Mouse (Mus musculus) heart, embryonic 14.5 days (tissue): ENCODE data around the gene Gm49387. TPM values are rescaled to one million over a fixed set of nuclear protein-coding genes. Genes with fewer than 3 reads are reported as not detected.

Experiments used
- ATAC-seq: fragments of 200-750 bp; cut with Nextera tagmentation; 2 replicates; pipeline ENCODE4 v1.8.0; 2017; ENCODE audit warnings: low read depth, moderate TSS enrichment; ENCODE audit not compliant: insufficient number of reproducible peaks, insufficient read depth, low FRiP score
- H3K27ac ChIP-seq, 2 experiments: fragments of 200-500 bp in 1 of 2; fragments of 300-500 bp in 1 of 2; sonication (generic) in 1 of 2; replicated peaks in 1 of 2; 2 replicates each; pipeline ENCODE4 v1.5.1; 2012 to 2014; ENCODE audit warnings: low read depth in 2 of 2, low read length in 2 of 2, control low read depth in 1 of 2, mild to moderate bottlenecking in 1 of 2, mixed read lengths in 1 of 2; ENCODE audit not compliant: control insufficient read depth in 1 of 2, insufficient read depth in 1 of 2
- H3K27me3 ChIP-seq: fragments of 300-500 bp; sonication (generic); 2 replicates; pipeline ENCODE4 v1.6.1; 2014; ENCODE audit warnings: mild to moderate bottlenecking, low read length, control low read depth; ENCODE audit not compliant: control insufficient read depth, insufficient read depth
- H3K36me3 ChIP-seq: fragments of 300-500 bp; sonication (generic); 2 replicates; pipeline ENCODE4 v1.6.1; 2014; ENCODE audit warnings: mild to moderate bottlenecking, control low read depth, low read length, mixed read lengths; ENCODE audit not compliant: control insufficient read depth, insufficient read depth
- H3K4me1 ChIP-seq, 2 experiments: fragments of 200-500 bp in 1 of 2; fragments of 300-500 bp in 1 of 2; sonication (generic) in 1 of 2; 2 replicates each; pipeline ENCODE4 v1.6.1; 2012 to 2014; ENCODE audit warnings: low read length in 2 of 2, control low read depth in 1 of 2, mixed read lengths in 1 of 2; ENCODE audit not compliant: control insufficient read depth in 2 of 2, insufficient read depth in 2 of 2
- H3K4me2 ChIP-seq: fragments of 300-500 bp; sonication (generic); 2 replicates; pipeline ENCODE4 v1.6.1; 2014; ENCODE audit warnings: mild to moderate bottlenecking, low read length
- H3K4me3 ChIP-seq, 2 experiments: fragments of 200-500 bp in 1 of 2; fragments of 300-500 bp in 1 of 2; sonication (generic) in 1 of 2; 2 replicates each; pipeline ENCODE4 v1.5.1; 2012 to 2014; ENCODE audit warnings: low read length in 2 of 2, mild to moderate bottlenecking in 2 of 2, control low read depth in 1 of 2, low read depth in 1 of 2, moderate library complexity in 1 of 2; ENCODE audit not compliant: control insufficient read depth in 1 of 2, insufficient read depth in 1 of 2
- H3K9ac ChIP-seq: fragments of 300-500 bp; sonication (generic); 2 replicates; pipeline ENCODE4 v1.6.1; 2014; ENCODE audit warnings: mild to moderate bottlenecking, low read length
- H3K9me3 ChIP-seq: fragments of 300-500 bp; sonication (generic); 2 replicates; pipeline ENCODE4 v1.6.1; 2016; ENCODE audit warnings: low read length, control low read depth; ENCODE audit not compliant: control insufficient read depth
- WGBS: fragments of 180-500 bp; shearing (Covaris S2); extraction: QIAGEN DNeasy Blood & Tissue Kit; methylation state at CpG from one replicate; pipeline ENCODE4 v1.1.7; 2014; 5-methylcytosine and 5-hydroxymethylcytosine counted together
- polyA plus RNA-seq: library from polyadenylated mRNA; unstranded; fragments of >200 nt; fragmentation: Nextera tagmentation; extraction: Ambion mirVana; gene quantifications from 2 replicates; pipeline ENCODE4 v1.2.1, GENCODE M21; 2014

Gene Gm49387
- polyA plus RNA-seq, 1 experiment from 2014 or later: 1.8 TPM

DNA sequence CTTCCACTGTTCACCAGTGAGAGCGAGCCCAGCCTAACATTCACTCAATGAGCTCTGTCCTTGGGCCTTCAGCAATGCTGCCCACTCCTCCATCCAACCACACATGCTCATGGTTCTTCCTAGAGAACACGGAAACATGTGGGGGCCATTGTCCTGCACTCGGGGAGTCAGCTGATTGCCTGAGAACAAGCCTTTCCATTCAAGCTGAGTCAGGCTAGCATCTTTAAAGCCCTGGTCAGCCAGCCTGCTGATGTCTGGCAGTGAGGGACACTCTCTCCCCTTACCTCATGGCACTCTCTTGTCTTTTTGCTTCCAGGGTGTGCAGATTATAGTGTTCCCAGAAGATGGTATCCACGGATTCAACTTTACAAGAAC is 24.9 kb upstream of the Gm49387 start:
- H3K9ac ChIP-seq: no peak overlapping the region
- WGBS: 79% methylated on average over 4 of the region's 4 CpGs
- H3K4me3 ChIP-seq: no peak overlapping the region
- no peak for ATAC-seq
- H3K4me1 ChIP-seq: peaks cover 49 to 56% of the 10 kb centered on the region in 2 experiments
- H3K27ac ChIP-seq: no peak overlapping the region
- H3K4me2 ChIP-seq: no peak overlapping the region
- H3K36me3 ChIP-seq: peaks cover 18% of the 10 kb centered on the region
- no peaks in the 10 kb centered on the region for H3K27me3 ChIP-seq
- H3K9me3 ChIP-seq: no peaks in the 10 kb centered on the region

DNA sequence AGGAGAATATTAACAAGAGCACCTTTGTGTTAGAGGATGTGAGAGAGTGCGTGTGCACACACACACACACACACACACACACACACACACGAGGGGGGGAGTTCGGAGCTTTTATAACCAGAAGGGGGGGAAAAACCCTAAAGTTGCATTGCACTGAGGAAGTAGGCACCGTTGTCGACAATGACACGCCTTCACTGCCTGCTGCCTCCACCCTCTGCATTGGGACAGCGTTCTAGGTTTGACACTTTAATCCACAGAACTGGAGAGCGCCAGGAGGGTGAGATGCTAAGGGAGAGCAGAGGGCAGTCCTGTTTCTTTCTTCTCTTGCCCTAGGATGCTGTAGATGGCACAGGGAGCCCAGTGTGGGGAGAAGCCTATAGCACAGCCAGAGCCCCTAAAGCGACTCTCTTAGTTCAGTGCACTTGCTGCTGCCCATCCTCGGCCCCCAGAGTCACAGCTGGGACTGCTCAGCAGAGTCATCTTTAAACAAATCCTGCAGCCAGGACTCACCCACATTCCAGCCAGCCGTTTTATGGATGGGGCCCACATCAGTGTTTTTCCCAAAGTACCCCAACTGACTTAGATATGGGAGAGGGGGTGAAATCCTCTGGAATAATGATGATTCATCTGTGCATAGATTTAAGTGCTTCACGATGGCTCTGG is 24.4 kb upstream of the Gm49387 start:
- Histone ChIP-seq H3K27ac (peak overlapping the region in 1 of 2 experiments; percentile 95; a peak in 1 of 4 replicates), H3K27me3 (no peaks in the 10 kb centered on the region), H3K36me3 (peaks cover 18% of the 10 kb centered on the region), H3K4me2 (no peak overlapping the region), H3K4me1 (peaks cover 52 to 58% of the 10 kb centered on the region in 2 experiments), H3K4me3 (no peak overlapping the region), H3K9ac (no peak overlapping the region), H3K9me3 (no peaks in the 10 kb centered on the region)
- 52% methylated on average over 12 of the region's 12 CpGs for WGBS
- no peak for ATAC-seq

DNA sequence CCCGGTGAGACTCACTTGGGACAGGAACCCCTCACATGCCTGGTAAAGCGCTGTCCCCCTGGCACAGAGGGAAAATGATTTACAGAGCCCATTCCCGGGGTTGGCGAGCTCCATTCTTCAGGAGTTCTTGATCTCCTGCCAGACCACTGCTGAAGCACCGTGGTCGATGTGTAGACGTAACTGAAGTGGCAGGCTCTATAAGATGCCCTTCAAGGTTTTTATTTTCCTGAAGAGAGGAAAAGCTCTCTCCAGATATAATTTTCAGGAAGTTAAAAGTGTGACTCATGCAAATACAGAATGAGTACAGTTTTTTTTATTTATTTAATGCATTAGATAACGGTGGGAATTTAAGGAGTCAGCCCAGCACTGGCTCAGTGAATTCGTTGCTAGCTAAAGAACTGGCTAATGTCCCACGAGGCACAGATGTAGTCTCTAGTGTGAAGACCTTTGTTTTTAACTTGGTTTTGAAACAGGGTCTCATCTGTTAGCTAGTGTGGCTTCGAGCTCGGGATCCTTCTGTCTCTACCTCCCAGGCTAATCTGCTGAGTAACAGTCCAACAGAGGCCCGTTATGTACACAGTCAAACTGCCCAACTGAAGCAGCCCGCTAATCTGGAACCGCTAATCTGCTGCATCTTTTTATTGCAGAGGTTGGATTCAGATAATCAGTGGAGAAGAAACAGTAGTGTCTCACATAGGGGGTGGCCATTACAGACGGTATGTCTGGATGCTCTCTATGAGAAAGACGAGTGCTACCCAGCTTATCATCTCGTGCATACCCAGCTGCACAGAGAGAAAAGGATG is 23.6 kb upstream of the Gm49387 start:
- H3K4me1 ChIP-seq: peaks cover 54 to 57% of the 10 kb centered on the region in 2 experiments

DNA sequence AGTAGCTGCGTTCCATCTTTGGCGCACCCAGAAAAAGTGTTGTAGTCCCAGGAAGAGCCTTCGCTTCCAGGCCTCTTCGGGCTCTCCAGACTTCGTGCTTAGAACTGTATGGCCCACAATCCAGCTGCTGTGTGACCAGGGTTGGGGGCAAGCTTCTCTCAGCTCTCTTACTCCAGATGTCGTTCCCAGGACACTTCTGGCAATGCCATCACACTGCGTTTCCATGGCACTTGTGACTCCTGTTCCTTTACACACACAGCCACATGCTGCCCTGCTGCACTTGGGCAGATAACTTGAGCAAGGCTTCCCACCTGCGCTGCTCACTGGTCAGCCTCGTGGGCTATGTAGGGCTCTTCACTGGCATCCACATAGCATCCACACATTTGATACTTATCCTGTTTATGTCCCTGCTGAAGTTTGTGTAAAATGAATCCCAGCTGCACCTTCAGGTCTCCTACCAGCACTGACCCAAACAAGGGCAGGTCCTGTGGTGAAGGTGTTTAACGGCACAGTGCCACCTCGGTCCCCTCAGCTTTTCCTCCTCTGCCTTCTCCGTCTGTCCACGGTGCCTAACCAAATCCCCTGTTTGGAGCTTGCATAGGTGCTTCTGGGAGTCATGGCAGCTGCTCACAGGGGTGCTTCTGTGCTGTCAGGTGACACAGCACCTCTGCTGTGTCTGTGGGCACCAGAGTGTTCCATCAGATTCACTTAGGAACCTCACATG is 22.9 kb upstream of the Gm49387 start:
- Histone ChIP-seq H3K9ac (peak overlapping the region; percentile 75), H3K4me1 (peaks cover 52 to 59% of the 10 kb centered on the region in 2 experiments), H3K4me2 (no peak overlapping the region), H3K9me3 (no peaks in the 10 kb centered on the region), H3K27ac (peak overlapping the region; percentile 93 to 95), H3K4me3 (no peak overlapping the region), H3K36me3 (peaks cover 18% of the 10 kb centered on the region), H3K27me3 (no peaks in the 10 kb centered on the region)
- no peak for ATAC-seq
- WGBS: 83% methylated on average over 13 of the region's 13 CpGs

More for the DNA sequence above, 23.6 kb upstream of the Gm49387 start:
- H3K9ac ChIP-seq: peak overlapping the region; percentile 38; the same call in 1 of the 2 replicates
- no peaks in the 10 kb centered on the region for H3K9me3 ChIP-seq
- ATAC-seq: no peak
- WGBS: 53% methylated on average over 18 of the region's 18 CpGs
- peak overlapping the region; percentile 45 to 95; a peak in 3 of 4 replicates for H3K27ac ChIP-seq
- no peak overlapping the region for H3K4me3 ChIP-seq
- no peaks in the 10 kb centered on the region for H3K27me3 ChIP-seq
- H3K4me2 ChIP-seq: no peak overlapping the region
- H3K36me3 ChIP-seq: peaks cover 18% of the 10 kb centered on the region

DNA sequence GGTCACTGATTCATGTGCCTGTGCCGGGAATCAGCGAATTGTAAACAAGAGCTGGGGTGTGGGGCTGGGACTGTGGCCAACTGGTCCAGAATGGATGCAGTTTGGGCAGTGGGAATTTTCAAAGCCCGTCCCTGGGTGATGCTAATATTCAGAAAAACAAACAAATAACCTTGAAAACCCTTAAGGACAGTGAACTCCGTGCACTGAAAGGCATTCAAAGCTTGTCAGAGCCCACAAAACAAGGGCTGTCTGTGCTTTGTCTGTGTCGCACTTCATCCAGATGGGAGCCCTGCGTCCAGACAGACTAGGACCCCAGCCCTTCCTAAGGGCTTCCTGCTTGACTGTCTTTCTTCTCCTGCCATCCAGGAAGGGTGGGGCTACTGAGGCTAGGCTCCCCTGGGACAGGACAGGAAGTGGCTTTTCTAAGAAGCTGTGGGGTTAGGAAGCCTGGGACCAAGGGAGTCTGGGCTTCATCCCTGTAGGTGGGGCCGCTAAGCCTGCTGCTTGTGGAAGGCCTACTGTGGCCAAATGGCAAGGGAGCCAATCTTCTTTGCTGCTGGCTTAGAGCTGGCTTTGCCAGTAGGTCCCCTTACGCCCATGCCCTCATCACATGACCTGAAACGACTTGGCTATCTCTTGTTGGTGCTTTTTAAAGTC is 22.0 kb upstream of the Gm49387 start:
- Histone ChIP-seq H3K36me3 (peaks cover 18% of the 10 kb centered on the region), H3K27ac (peak overlapping the region; percentile 93 to 95), H3K9ac (peak overlapping the region; percentile 75), H3K4me3 (peak overlapping the region in 1 of 2 experiments; percentile 32; a peak in 2 of 4 replicates), H3K27me3 (no peaks in the 10 kb centered on the region), H3K4me1 (peaks cover 55 to 57% of the 10 kb centered on the region in 2 experiments), H3K9me3 (no peaks in the 10 kb centered on the region), H3K4me2 (peak overlapping the region; percentile 64)
- peak; percentile 20; the same call in 1 of the 2 replicates for ATAC-seq
- 17% methylated on average over 9 of the region's 9 CpGs for WGBS

DNA sequence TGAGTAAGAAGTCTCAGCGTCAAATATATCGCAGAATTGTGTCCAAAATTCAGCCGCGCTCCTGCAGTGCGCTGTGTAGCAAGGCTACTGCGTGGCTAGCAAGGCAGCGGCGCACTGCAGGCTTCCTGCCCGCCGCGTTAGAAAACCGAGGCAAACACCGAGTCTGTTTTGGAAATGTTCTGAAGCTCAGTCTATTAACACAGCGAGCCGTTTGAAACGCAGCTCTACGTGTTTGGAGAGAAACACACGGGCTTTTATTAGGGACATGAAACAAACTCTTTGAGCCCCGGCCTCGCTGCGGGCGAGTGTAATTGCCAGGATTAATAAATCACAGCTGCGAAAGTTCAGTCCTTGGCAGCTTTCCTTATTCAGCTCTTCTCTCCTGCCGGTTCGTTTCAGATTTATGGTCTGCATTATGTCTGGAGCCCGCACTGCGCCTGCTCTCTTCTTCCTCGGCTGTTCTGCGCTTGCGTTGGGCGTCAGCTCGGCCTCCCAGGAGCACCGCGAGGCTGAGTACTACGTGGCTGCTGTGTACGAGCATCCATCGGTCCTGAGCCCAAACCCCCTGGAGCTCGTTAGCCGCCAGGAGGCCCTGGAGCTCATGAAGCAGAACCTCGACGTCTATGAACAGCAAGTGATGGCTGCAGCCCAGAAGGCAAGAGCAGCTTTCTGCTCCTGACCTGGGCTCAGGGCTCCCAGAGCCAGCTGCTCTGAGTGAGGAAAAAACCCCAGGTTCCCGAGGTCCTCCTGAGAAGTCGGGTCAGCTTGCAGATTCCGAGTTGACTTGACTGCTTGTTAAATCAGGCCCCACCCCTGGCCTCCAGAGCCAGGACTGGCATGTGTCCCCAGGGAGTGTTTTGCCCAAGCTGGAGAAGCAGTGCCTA is 21.2 kb upstream of the Gm49387 start:
- peaks cover 11% of the 10 kb centered on the region for H3K36me3 ChIP-seq
- H3K27ac ChIP-seq: peak overlapping the region; percentile 93 to 95
- WGBS: 9% methylated on average over 44 of the region's 44 CpGs
- peaks cover 59 to 65% of the 10 kb centered on the region in 2 experiments for H3K4me1 ChIP-seq
- H3K9me3 ChIP-seq: no peaks in the 10 kb centered on the region
- peak overlapping the region; percentile 75 for H3K9ac ChIP-seq
- H3K27me3 ChIP-seq: no peaks in the 10 kb centered on the region
- H3K4me2 ChIP-seq: peak overlapping the region; percentile 64
- ATAC-seq: peak; percentile 72
- peak overlapping the region; percentile 18 to 32 for H3K4me3 ChIP-seq
